Mouse (Mus musculus): ENCODE results near the gene Mbip.

The Mbip gene

GRCm38 (mm10) chr12:56295160-56295559 is 50.5 kb downstream of the Mbip start:
- DNase-seq (ENCODE audit: low spot score in 2 of 2) = no peak

GRCm38 (mm10) chr12:56288548-56288947 is 57.1 kb downstream of the Mbip start:
- DNase-seq (ENCODE audit: low spot score in 2 of 2) = no peak

- no peak for DNase-seq (ENCODE audit: low spot score in 2 of 2)
These were observed 58.9 kb downstream of the Mbip start for GRCm38 (mm10) chr12:56286828-56287227.

- DNase-seq (ENCODE audit: low spot score in 2 of 2) = no peak
These were observed 61.5 kb downstream of the Mbip start for GRCm38 (mm10) chr12:56284210-56284609.

GRCm38 (mm10) chr12:56281649-56282048 is 64.0 kb downstream of the Mbip start:
- no peak for DNase-seq (ENCODE audit: low spot score in 2 of 2)

Measured in spleen, postnatal 14 days (tissue).